Mouse (Mus musculus) left cerebral cortex, adult 2 months (tissue): ENCODE measurements at regions not wholly inside any gene's neighbourhood (a gene's known extent, or its start where the extent isn't known, plus 50 kb on each side); places are given as distances from the start of the nearest gene placed in this dataset.

Experiments
- DNase-seq, 2 experiments: peaks; one replicate each; pipeline ENCODE4 v3.0.0; 2021 to 2022; ENCODE audit warnings: low spot score in 2 of 2, mixed read lengths in 1 of 2; ENCODE audit errors: extremely low spot score in 1 of 2
- H3K27ac ChIP-seq: fragments of 200-600 bp; 2 replicates; pipeline ENCODE4 v1.8.1; 2022
- H3K4me3 ChIP-seq: fragments of 200-600 bp; 2 replicates; pipeline ENCODE4 v1.8.1; 2022
- CTCF ChIP-seq: fragments of 200-600 bp; IDR thresholded peaks from 2 replicates; pipeline ENCODE4 v1.8.1; 2022; ENCODE audit warnings: antibody characterized with exemption, mild to moderate bottlenecking, moderate library complexity
- intact Hi-C: fragments of 180-260 bp; cut with DNase I; formaldehyde crosslinking; loops from one replicate; pipeline ENCODE4 v1.15.1; 2025

DNA sequence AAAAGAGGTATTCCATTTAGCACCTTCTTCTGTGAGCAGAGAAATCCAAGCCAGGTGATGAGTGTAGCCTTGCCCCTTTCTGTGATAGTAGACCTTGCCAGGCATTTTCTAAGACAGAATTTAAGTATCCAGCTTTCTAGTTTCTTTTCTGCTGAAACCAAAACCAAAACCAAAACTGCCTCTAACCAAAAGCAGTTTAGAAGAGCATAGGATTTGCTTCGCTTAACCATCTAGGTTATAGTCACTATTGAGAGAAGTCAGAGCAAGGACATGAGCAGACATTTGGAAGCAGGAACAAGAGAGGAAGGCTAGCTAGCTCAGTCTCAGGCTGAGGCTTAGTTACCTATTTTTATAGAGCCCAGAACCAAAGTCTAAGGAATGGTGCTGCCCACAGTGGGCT is 354.8 kb upstream of the Prickle1 start:
- intact Hi-C loops: no loop called here
- no peak for TF ChIP-seq CTCF
- no peak overlapping the region for H3K27ac ChIP-seq
- H3K4me3 ChIP-seq: no peak overlapping the region
- no peak for DNase-seq

DNA sequence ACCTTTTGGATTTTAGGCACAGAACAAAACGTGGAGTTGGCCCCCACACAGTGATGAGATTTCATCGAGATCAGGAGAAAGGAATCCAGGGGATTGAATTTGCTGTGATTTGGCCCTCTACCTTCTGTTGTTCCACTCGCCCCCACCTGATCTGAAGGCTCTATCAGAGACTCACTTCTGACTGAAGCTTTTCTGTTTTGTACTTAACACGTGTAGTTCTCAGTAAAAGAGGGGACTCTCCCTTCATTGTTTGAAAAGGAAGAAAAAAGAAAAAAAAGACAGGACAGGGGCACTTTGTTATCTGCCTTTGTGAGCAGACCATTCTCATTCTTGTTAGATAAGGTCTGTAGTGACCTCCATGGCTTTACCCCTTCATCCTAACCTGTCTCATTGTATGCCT is 353.2 kb upstream of the Prickle1 start:
- TF ChIP-seq CTCF: no peak
- intact Hi-C loops: no loop called here

DNA sequence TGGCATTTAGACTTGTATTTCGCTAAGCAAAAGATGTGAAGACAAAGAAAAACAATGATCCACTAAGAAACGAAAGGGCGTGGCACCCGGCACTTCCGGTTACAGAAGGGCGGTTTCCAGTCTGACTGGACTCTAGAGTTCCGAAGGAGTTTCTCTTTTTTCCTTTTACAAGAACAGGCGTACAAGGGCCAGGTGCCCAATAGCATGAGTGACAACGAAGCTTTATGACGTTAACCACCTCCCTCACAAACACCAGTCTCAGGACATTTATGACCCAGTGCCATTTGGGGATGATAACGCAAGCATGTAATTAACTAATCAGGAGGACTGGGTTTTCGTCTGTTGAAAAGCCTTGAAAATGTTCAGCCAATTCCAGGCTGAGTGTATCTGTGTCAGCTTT is 347.9 kb upstream of the Prickle1 start:
- Histone ChIP-seq H3K27ac (no peak overlapping the region), H3K4me3 (no peak overlapping the region)
- no peak for TF ChIP-seq CTCF
- intact Hi-C loops: no loop called here
- no peak for DNase-seq

More for the DNA sequence above, 353.2 kb upstream of the Prickle1 start:
- Histone ChIP-seq H3K27ac (no peak overlapping the region), H3K4me3 (no peak overlapping the region)
- no peak for DNase-seq

DNA sequence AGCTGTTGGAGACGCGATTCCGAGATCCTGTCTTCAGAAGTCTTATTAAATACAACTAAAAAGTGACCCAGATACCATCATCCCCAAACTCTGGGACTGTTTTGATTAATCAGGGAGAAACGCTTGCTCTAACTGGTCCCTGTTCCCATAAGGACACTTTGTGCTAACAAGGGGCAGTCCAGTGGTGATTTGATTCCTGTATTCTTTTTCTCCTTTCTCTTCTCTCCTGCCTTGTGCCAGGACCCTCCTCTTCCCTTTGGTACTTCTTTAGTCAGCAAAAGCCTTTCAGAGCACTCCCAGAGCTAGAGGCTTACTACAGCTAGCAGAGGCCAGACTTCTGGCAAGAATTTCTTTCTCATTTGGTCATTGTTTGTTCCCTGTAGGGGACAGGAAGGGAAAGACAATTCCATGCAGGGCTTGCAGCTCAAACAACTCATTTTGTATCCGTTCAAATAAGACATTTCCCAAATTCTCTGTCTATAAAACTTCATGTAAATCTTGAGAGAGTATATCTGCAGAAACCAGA is 337.3 kb upstream of the Prickle1 start:
- H3K27ac ChIP-seq: no peak overlapping the region; the same call in 1 of the 2 replicates

DNA sequence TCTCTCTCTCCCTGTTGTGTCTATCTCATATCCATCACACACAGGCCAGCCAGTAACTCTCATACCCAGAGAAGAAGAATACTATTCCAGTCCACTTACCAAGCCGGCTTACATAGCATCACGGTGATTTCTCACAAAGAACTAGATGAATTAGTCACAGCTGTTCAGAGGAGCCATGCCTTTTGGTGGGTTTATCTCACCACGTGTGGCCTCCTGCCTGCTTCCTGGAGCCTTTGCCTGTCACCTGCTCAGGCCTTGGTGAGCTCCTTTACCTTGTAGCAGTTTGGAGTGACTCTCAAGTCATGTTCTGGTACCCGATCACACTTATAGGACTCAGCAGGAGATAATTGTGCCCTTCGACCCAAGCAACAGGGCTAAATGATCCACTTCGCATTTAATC is 331.2 kb upstream of the Prickle1 start:
- no peak for TF ChIP-seq CTCF
- Histone ChIP-seq H3K4me3 (no peak overlapping the region), H3K27ac (no peak overlapping the region)
- intact Hi-C loops: no loop called here
- DNase-seq: no peak

More for the DNA sequence above, 337.3 kb upstream of the Prickle1 start:
- no peak for TF ChIP-seq CTCF
- intact Hi-C loops: no loop called here
- no peak overlapping the region for H3K4me3 ChIP-seq
- DNase-seq: no peak

DNA sequence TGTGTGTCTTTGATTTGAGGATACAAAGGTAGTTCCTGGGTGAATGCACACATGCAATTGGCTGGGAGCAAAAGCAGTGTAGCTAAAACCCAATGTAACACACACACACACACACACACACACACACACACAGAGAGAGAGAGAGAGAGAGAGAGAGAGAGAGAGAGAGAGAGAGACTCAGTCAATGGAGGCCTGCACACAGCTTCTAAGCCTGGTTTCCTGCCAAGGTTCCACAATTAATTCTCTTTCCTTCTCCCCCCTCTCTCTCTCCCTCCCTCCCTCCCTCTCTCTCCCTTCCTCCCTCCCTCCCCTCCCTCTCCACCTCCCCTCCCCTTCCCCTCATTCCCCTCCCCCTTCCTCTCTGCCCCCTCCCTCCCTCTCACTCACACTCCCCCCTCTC is 330.6 kb upstream of the Prickle1 start:
- no peak for DNase-seq
- no peak for TF ChIP-seq CTCF
- H3K4me3 ChIP-seq: no peak overlapping the region
- H3K27ac ChIP-seq: no peak overlapping the region
- intact Hi-C loops: no loop called here

DNA sequence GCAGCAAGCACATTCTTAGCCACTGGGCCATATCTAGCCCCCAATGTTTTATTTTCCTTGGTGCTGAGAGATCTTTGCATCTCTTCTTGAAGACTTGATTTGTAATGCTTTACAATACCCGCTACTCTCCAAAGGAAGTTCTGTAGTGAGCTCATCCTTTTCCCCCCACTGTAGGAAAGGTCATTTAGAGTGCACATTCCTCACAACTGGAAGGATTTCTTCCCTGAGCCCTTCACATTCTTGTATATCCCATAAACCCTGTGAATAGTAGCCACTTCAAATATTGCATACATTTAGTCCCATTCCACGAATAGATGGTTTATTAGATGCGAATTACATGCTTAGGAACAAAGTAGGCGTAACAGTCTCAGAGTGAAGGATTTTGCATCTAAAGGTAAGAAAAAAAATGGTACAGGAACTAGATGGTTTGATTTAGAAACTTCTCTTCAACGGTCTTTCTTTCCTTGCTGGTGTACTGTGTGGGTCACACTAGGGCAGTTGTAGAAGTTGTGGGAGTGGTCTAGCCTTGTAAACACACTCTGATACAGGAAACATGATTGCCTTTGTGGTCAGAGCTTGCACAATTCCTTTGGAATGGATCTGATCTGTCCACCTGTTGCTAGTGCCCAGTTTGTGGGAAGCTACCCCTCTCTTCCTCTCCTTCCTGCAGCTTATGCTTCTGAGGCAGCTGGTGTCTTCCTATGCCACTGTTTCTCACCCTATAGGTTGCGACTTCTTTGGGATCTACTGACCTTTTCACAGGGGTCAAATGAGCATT is 326.0 kb upstream of the Prickle1 start:
- intact Hi-C loops: no loop called here
- no peak for DNase-seq
- TF ChIP-seq CTCF: no peak
- H3K4me3 ChIP-seq: no peak overlapping the region
- peak overlapping the region; percentile 72 for H3K27ac ChIP-seq

DNA sequence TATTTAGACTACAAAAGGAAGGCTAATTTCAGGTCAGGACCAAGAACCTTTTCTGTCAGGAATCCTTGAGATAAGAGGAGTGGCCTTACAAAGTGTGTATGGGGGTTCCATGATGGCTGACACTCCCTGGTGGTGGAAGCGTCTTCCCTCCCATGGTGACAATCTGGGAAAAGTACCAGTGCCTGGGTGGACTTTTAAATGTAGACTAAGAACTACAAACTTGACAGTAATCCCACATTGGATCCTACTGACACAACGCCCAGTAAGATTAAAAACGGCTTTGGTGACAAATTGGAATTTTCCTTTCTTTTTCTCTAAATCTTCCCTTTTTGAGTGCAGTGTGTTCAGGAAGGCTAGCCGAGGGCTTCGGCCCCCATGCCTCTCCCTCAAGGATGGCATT is 325.3 kb upstream of the Prickle1 start:
- Histone ChIP-seq H3K4me3 (no peak overlapping the region), H3K27ac (peak overlapping the region; percentile 72)
- no peak for DNase-seq
- intact Hi-C loops: no loop called here
- no peak; the same call in 1 of the 2 replicates for TF ChIP-seq CTCF

DNA sequence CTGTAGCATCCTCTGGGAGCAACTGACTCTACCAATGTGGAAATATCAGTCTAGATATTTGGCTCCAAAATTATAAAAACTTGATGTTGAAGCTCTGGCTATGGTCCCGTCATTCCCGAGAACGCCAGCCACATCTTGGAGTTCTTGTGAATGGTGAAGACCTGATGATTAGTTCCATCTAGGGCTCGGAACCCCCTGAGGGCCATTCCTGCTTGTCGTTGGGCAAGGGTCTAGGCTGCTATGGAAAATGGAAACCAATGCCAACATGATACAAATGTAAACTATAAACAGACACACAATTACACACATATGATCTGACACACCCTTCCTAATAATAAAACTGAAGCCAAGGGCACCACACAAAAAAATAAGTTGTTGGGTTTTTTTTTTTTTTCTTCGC is 323.9 kb upstream of the Prickle1 start:
- TF ChIP-seq CTCF: no peak
- Histone ChIP-seq H3K27ac (no peak overlapping the region), H3K4me3 (no peak overlapping the region)
- DNase-seq: no peak
- intact Hi-C loops: no loop called here

DNA sequence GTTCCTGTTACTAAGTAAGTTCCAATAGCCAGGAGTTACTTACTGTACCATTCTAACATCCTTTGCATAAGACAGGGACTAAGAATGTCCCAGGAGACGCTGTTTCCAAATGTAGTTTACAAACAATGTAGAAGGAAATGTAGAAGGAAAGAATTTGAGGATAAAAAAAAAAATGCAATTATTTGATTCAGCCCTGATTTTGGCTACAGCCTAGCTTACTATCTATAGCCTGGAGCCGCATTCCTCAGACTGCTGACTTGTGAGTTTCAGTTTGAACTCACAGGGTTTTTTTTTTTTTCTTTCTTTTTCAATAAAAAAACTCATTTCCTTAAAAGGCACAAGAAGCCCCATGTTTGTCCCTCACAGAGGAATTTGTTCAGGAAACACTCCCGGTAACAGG is 321.2 kb upstream of the Prickle1 start:
- Histone ChIP-seq H3K27ac (no peak overlapping the region), H3K4me3 (peak overlapping the region; percentile 11; the same call in 1 of the 2 replicates)
- DNase-seq: no peak
- TF ChIP-seq CTCF: no peak
- intact Hi-C loops: no loop called here

DNA sequence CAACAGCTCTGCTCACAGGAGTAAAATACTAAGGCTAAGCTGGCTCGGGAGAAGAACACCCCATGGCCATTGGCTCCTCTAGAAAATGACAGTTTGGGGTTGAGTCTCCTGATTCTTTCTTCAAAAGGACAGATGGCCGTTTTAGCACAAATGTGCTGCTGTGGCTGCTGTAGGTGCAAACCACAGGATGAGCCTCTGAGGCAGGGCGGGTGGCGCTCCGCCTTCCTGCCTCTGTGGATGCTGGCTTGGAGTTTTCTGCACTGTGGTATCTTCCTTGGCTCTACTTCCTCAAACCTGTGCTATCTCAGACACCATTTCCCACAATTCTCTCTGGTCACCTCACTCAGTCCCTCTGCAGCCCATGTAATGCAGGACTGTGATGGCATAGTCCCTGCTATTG is 317.8 kb upstream of the Prickle1 start:
- Histone ChIP-seq H3K4me3 (no peak overlapping the region), H3K27ac (no peak overlapping the region)
- no peak for TF ChIP-seq CTCF
- intact Hi-C loops: no loop called here
- no peak for DNase-seq

DNA sequence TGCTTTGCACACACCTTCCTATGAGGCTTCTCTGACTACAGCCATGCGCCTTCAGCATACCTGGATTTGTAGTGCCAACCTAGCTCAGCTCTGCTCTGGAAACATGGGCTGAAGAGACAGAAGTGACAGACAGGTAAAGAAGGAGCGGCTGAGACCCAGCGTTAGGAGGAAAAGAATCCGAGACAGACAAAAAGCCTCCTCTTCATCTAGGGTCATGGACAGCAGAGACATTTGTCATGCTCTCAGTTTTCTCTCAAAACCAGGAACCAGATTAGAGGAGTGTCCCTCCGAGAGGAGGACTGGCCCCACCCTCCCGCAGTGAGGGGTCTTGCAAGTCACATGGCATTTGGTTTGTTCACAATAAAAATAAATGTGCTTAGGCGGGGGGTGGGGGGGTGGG is 317.4 kb upstream of the Prickle1 start:
- DNase-seq: no peak
- intact Hi-C loops: no loop called here
- TF ChIP-seq CTCF: no peak
- Histone ChIP-seq H3K4me3 (no peak overlapping the region), H3K27ac (no peak overlapping the region)

DNA sequence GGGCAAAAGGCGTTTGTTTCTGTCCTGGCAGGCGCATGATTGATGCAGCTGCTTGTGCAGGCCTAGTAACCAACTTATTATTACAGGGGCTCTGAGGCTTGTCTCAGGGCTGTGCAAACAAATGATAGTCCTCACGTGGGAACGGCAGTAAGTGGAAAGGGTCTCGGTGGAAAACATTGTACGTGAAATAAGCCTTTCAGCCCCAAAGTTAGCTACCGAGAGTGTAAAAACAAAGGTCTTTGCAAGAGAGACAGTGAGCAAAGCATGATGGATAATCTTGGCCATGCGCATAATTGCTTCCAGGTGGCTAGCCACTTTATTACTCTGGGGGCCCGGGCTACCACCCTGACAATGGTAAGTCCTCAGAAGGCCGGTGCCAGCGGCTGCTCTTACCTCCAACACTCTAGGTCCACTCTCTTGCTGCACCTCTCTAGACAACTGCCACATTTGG is 315.3 kb upstream of the Prickle1 start:
- no peak overlapping the region for H3K27ac ChIP-seq
- DNase-seq: no peak
- no peak overlapping the region for H3K4me3 ChIP-seq
- intact Hi-C loops: no loop called here
- no peak for TF ChIP-seq CTCF
